Mouse (Mus musculus): ENCODE data around the gene Agap1. TPM values are rescaled to one million over a fixed set of nuclear protein-coding genes. Genes with fewer than 3 reads are reported as not detected.

Gene Agap1
- polyA plus RNA-seq, 1 experiment from 2014 or later, result 4.8 TPM

DNA sequence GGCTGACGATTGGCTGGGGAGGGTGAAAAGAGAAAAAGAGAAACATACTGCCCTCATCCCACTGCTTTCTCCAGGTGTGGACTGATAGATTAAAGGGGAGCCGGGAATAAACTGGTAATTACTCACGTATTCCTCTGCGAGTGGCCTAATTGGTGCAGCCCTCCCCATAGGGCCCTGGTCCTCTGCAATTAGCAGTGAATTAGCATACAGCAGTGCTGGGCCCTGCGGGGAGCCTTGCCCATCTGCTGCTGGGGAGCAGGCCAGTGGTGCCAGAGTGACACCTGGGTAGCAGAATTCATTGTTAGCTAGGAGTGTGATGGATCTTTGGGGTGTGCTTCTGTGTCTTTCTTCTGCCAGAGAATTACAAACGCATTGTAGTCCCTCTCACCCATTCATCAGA, 87.9 kb downstream of the Agap1 start:
- H3K9me3 ChIP-seq (ENCODE audit: control insufficient read depth, low read length), result no peaks in the 10 kb centered on the region

DNA sequence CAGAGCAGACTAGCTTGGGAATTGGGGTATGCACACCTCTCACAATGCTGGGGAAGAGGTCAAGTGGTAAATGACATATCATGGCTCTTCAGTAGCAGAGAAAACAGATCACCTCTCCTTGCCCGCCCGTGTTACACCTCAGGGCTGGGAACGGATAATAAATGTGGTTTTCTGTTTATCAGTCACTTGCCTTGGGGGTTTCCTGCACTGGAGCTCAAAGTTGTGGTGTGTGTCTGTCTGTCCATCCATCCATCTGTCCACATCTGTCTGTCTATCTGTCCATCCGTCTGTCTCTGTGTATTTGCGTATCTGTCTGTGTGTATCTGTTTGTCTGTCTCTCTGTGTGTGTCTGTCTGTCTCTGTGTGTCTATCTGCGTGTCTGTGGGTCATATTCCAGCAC, 88.7 kb downstream of the Agap1 start:
- H3K4me1 ChIP-seq (ENCODE audit: control insufficient read depth, insufficient read depth, low read length), result peaks cover 15% of the 10 kb centered on the region
- ATAC-seq, result no peak
- WGBS, result 75% methylated on average over 6 of the region's 6 CpGs
- no peaks in the 10 kb centered on the region for H3K9me3 ChIP-seq (ENCODE audit: control insufficient read depth, low read length)
- H3K9ac ChIP-seq (ENCODE audit: low read depth, low read length), result no peak overlapping the region
- no peaks in the 10 kb centered on the region for H3K27me3 ChIP-seq (replicated peaks; ENCODE audit: control insufficient read depth, insufficient read depth, low read length)
- no peak overlapping the region for H3K4me3 ChIP-seq (ENCODE audit: low read length)
- no peaks in the 10 kb centered on the region for H3K36me3 ChIP-seq (ENCODE audit: control insufficient read depth, insufficient read depth, low read length)
- no peak overlapping the region for H3K27ac ChIP-seq (ENCODE audit: low read length)
- no peak overlapping the region for H3K4me2 ChIP-seq (ENCODE audit: low read depth, low read length)

More for the DNA sequence above, 87.9 kb downstream of the Agap1 start:
- WGBS, result 66% methylated on average over 6 of the region's 6 CpGs
- peaks cover 18% of the 10 kb centered on the region for H3K4me1 ChIP-seq (ENCODE audit: control insufficient read depth, insufficient read depth, low read length)
- H3K4me3 ChIP-seq (ENCODE audit: low read length), result no peak overlapping the region
- no peaks in the 10 kb centered on the region for H3K27me3 ChIP-seq (replicated peaks; ENCODE audit: control insufficient read depth, insufficient read depth, low read length)
- no peak overlapping the region for H3K9ac ChIP-seq (ENCODE audit: low read depth, low read length)
- no peak overlapping the region for H3K4me2 ChIP-seq (ENCODE audit: low read depth, low read length)
- no peak overlapping the region for H3K27ac ChIP-seq (ENCODE audit: low read length)
- H3K36me3 ChIP-seq (ENCODE audit: control insufficient read depth, insufficient read depth, low read length), result no peaks in the 10 kb centered on the region
- no peak for ATAC-seq

DNA sequence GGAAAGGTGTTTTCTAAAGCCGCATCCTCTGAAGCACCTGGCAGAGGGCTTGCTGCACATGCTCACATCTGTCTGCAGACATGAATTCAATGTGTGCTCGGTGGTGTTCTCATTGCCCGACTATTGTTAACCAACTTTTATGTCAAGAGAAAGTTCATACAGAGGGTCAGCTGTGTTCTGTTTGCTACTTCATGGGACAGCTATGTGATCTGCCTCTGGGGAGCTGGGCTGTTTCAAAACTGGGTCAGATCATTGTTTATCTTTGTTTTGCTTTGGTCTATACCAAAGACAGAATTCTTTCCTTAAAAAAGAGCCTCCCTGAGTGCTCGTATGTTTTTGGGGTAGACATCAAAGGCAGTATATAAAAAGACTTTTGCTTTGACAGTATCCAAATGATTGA, 89.5 kb downstream of the Agap1 start:
- no peak overlapping the region for H3K9ac ChIP-seq (ENCODE audit: low read depth, low read length)
- H3K36me3 ChIP-seq (ENCODE audit: control insufficient read depth, insufficient read depth, low read length), result no peaks in the 10 kb centered on the region
- WGBS, result 86% methylated on average over 4 of the region's 4 CpGs
- H3K9me3 ChIP-seq (ENCODE audit: control insufficient read depth, low read length), result no peaks in the 10 kb centered on the region
- H3K4me2 ChIP-seq (ENCODE audit: low read depth, low read length), result no peak overlapping the region
- H3K4me1 ChIP-seq (ENCODE audit: control insufficient read depth, insufficient read depth, low read length), result peaks cover 9% of the 10 kb centered on the region
- ATAC-seq, result no peak
- no peaks in the 10 kb centered on the region for H3K27me3 ChIP-seq (replicated peaks; ENCODE audit: control insufficient read depth, insufficient read depth, low read length)
- H3K4me3 ChIP-seq (ENCODE audit: low read length), result no peak overlapping the region
- H3K27ac ChIP-seq (ENCODE audit: low read length), result no peak overlapping the region

DNA sequence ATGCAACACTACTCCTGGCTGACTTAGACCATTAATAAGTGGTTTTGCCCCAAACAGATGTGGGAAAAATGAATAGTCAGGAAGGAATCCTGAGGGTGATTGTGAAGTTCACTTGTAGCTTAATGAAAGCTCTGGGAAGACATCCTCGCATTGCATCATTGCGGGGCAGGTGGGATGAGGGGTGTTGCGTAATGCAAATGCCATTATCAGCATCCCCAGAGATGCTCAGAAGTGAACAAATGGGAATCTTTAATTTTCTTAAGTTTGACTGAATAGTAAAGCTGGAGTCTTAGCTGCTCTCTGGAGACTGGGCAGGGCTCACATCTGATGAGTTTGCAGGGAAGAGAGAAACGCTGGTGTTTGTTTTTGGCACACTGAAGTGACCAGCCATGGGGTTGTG, 90.5 kb downstream of the Agap1 start:
- no peak overlapping the region for H3K9ac ChIP-seq (ENCODE audit: low read depth, low read length)
- 79% methylated on average over 4 of the region's 4 CpGs for WGBS
- H3K9me3 ChIP-seq (ENCODE audit: control insufficient read depth, low read length), result no peaks in the 10 kb centered on the region
- H3K4me2 ChIP-seq (ENCODE audit: low read depth, low read length), result no peak overlapping the region
- H3K4me1 ChIP-seq (ENCODE audit: control insufficient read depth, insufficient read depth, low read length), result peaks cover 6% of the 10 kb centered on the region
- no peak overlapping the region for H3K27ac ChIP-seq (ENCODE audit: low read length)
- no peak for ATAC-seq
- no peaks in the 10 kb centered on the region for H3K36me3 ChIP-seq (ENCODE audit: control insufficient read depth, insufficient read depth, low read length)
- H3K27me3 ChIP-seq (replicated peaks; ENCODE audit: control insufficient read depth, insufficient read depth, low read length), result no peaks in the 10 kb centered on the region
- H3K4me3 ChIP-seq (ENCODE audit: low read length), result no peak overlapping the region

DNA sequence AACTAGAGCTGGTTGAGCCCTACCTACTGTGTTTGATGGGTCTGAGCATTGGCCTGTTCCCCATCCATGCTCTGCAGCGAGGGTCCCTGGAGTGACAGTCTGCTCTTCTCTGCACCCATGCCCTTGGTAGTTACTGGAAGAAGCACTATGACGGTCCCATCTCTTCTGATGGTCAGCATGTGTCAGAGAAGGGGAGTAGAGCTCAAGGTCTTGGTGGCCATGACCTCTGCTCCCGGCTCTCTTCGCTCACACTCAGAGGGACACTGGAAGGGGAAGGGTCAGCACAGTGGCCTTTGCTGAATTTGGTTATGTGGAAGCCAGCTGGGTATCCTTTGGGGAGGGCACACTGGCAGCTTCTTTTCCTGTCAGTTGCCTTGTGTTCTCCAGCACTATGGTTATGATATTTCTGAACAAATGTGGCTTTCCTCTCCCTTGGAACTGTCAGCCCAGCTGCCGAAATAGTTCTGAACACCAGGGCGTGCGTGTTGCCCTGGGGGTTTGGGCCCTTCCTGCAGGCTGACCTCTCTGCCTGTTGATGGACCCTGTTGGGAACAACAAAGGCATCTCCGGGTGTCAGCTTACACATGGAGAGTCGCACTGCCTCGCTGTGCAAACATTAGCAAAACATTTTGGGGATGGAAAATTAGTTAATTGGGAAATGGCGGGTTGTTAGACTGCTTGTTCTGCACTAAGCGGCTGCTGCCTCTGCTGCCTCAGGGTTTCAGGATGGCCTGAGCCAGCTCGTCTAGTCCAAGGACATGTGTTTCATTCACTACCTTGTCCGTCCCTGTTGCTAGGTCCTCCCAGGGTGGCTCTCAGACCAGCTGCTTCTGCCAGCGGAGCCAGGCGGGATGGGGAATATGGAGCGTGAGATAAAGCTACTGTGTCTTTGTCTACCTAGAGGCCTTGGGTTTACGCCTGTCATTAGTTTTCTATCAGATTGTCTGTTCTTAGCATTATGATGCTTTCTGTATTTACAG, 93.2 kb downstream of the Agap1 start:
- WGBS, result 67% methylated on average over 18 of the region's 18 CpGs
- H3K36me3 ChIP-seq (ENCODE audit: control insufficient read depth, insufficient read depth, low read length), result no peaks in the 10 kb centered on the region
- no peak overlapping the region for H3K9ac ChIP-seq (ENCODE audit: low read depth, low read length)
- no peak for ATAC-seq
- H3K4me1 ChIP-seq (ENCODE audit: control insufficient read depth, insufficient read depth, low read length), result no peaks in the 10 kb centered on the region; the same call in 1 of the 2 replicates
- H3K9me3 ChIP-seq (ENCODE audit: control insufficient read depth, low read length), result no peaks in the 10 kb centered on the region
- H3K4me3 ChIP-seq (ENCODE audit: low read length), result no peak overlapping the region
- H3K4me2 ChIP-seq (ENCODE audit: low read depth, low read length), result no peak overlapping the region
- H3K27me3 ChIP-seq (replicated peaks; ENCODE audit: control insufficient read depth, insufficient read depth, low read length), result no peaks in the 10 kb centered on the region
- no peak overlapping the region for H3K27ac ChIP-seq (ENCODE audit: low read length)

DNA sequence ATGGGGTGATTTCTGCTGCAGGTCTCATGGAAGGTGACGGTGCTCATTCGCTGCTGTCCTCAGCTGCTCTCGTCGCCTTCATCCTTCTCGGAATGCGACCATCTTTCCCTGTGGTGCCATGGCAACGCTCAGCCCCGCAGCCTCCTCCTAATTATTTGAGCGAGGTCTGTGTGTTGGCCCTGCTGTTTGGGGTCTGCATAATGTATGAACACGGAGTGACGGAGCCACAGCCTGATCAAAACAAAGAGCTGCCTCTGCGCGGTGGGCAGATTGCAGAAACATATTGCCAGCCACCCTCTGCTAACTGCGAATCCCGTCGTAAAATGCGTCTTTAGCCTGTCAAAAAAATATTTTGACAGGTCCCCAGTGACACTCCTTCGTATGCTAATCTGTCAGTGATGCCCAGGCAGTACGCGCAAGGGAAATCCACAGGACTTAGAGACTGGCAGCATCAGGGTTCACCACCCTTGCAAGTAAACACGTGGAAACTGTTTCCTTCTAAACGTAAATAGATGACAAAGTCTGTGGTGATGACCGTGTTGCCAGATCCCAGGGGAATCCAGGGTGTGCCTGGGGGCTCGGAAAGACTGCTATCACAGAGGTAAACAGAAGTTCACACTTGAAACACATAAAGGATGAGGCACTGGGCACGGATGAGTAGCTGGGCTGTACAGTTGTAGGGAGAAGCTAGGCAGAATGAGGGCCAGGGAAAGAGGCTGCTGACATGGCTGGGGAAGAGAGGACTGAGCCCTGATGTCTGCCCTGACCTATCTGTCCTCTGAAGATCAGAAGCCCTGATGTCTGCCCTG, 95.7 kb downstream of the Agap1 start:
- H3K4me3 ChIP-seq (ENCODE audit: low read length), result no peak overlapping the region
- WGBS, result 43% methylated on average over 25 of the region's 25 CpGs
- H3K9me3 ChIP-seq (ENCODE audit: control insufficient read depth, low read length), result no peaks in the 10 kb centered on the region
- no peak overlapping the region for H3K9ac ChIP-seq (ENCODE audit: low read depth, low read length)
- no peak overlapping the region for H3K4me2 ChIP-seq (ENCODE audit: low read depth, low read length)
- H3K4me1 ChIP-seq (ENCODE audit: control insufficient read depth, insufficient read depth, low read length), result peaks cover 2% of the 10 kb centered on the region; the same call in 1 of the 2 replicates
- ATAC-seq, result no peak
- H3K36me3 ChIP-seq (ENCODE audit: control insufficient read depth, insufficient read depth, low read length), result no peaks in the 10 kb centered on the region
- H3K27me3 ChIP-seq (replicated peaks; ENCODE audit: control insufficient read depth, insufficient read depth, low read length), result no peaks in the 10 kb centered on the region
- H3K27ac ChIP-seq (ENCODE audit: low read length), result no peak overlapping the region

DNA sequence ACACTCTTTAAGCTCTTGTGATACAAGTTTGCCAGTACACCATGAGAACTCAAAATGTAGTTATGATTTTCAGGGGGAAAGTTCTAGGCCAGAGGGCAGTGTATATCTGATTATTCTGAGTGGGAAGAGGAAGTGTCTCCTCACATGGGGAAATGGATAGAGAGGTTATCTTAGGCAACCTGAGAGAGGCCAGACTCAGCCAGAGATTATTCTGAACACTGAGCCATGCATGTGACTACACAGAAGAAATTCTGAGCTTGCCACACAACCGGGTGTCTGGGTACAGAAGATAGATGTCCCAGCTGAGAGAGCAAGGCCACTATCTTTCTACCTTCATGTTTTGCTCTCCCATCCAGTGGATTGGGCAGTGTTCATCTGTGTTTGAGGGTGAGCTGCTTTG, 97.9 kb downstream of the Agap1 start:
- Histone ChIP-seq H3K27me3 (replicated peaks; ENCODE audit: control insufficient read depth, insufficient read depth, low read length) (no peaks in the 10 kb centered on the region), H3K4me1 (ENCODE audit: control insufficient read depth, insufficient read depth, low read length) (peaks cover 11% of the 10 kb centered on the region), H3K4me2 (ENCODE audit: low read depth, low read length) (no peak overlapping the region), H3K9me3 (ENCODE audit: control insufficient read depth, low read length) (no peaks in the 10 kb centered on the region), H3K36me3 (ENCODE audit: control insufficient read depth, insufficient read depth, low read length) (no peaks in the 10 kb centered on the region), H3K4me3 (ENCODE audit: low read length) (no peak overlapping the region), H3K27ac (ENCODE audit: low read length) (no peak overlapping the region), H3K9ac (ENCODE audit: low read depth, low read length) (no peak overlapping the region)
- 0 out of 2 replicates have a peak, but pooled peaks have one; percentile 19 for ATAC-seq
- 76% methylated on average over 1 of the region's 1 CpGs for WGBS

DNA sequence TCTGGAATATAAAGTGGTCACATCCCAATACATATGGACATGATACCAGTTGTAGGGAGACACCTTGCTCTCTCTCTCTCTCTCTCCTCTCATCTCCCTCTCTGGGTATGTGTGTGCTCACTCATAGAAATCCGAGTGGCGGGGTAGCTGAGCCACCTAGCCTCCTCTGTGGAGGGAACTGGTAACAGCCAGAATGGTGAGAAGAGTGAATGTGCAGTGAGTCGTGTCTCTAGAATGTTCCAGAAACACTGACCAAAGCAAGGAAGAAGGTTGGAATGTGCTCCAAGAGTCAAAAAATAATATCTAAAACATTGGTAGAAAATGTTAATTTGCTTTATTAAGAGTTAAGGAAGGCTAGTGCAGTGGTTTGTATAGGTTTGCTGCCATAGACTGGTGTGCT, 99.2 kb downstream of the Agap1 start:
- no peak overlapping the region for H3K4me3 ChIP-seq (ENCODE audit: low read length)
- H3K9me3 ChIP-seq (ENCODE audit: control insufficient read depth, low read length), result no peaks in the 10 kb centered on the region
- no peak overlapping the region for H3K9ac ChIP-seq (ENCODE audit: low read depth, low read length)
- ATAC-seq, result no peak
- WGBS, result 88% methylated on average over 3 of the region's 3 CpGs
- no peak overlapping the region for H3K27ac ChIP-seq (ENCODE audit: low read length)
- H3K4me2 ChIP-seq (ENCODE audit: low read depth, low read length), result no peak overlapping the region
- H3K4me1 ChIP-seq (ENCODE audit: control insufficient read depth, insufficient read depth, low read length), result peaks cover 17% of the 10 kb centered on the region
- H3K27me3 ChIP-seq (replicated peaks; ENCODE audit: control insufficient read depth, insufficient read depth, low read length), result no peaks in the 10 kb centered on the region
- H3K36me3 ChIP-seq (ENCODE audit: control insufficient read depth, insufficient read depth, low read length), result no peaks in the 10 kb centered on the region

Data from intestine, embryonic 16.5 days (tissue).